8 mouse cellular contexts compared by ENCODE assay signal in genomic region chr4:116596379-116596778, GRCm38 (mm10). TPM values are rescaled to one million over a fixed set of nuclear protein-coding genes. Genes with fewer than 3 reads are reported as not detected.
DNase-seq lines count a peak whose midpoint lies in the region; ATAC-seq and TF ChIP-seq lines count a peak whose summit lies in the region.

Gene Ccdc17, plus strand, starts transcription at chr4:116596654.

- WGBS in heart, embryonic 11.5 days (ENCODE audit: insufficient replicate concordance): 29% methylated on average over 5 of the region's 5 CpGs
- WGBS in forebrain, postnatal 0 days: 23% methylated on average over 5 of the region's 5 CpGs
- WGBS in limb, embryonic 14.5 days: 22% methylated on average over 5 of the region's 5 CpGs
- WGBS in neural tube, embryonic 15.5 days: 23% methylated on average over 5 of the region's 5 CpGs

- H3K27me3 ChIP-seq in heart, embryonic 11.5 days (ENCODE audit: control insufficient read depth, insufficient read depth, low read length): no peaks in the 10 kb centered on the region
- no peaks in the 10 kb centered on the region for H3K27me3 ChIP-seq in forebrain, postnatal 0 days (ENCODE audit: insufficient read depth, low read length)
- H3K27me3 ChIP-seq in limb, embryonic 14.5 days (ENCODE audit: control insufficient read depth, insufficient read depth, low read length): no peaks in the 10 kb centered on the region
- no peaks in the 10 kb centered on the region for H3K27me3 ChIP-seq in neural tube, embryonic 15.5 days (replicated peaks)

- H3K36me3 ChIP-seq in heart, embryonic 11.5 days (ENCODE audit: control insufficient read depth, insufficient read depth, low read length): peaks cover 21% of the 10 kb centered on the region
- peaks cover 31% of the 10 kb centered on the region for H3K36me3 ChIP-seq in forebrain, postnatal 0 days (ENCODE audit: insufficient read depth)
- peaks cover 41% of the 10 kb centered on the region for H3K36me3 ChIP-seq in limb, embryonic 14.5 days (ENCODE audit: control insufficient read depth, insufficient read depth, low read length)
- H3K36me3 ChIP-seq in neural tube, embryonic 15.5 days: peaks cover 50% of the 10 kb centered on the region

- H3K4me2 ChIP-seq in heart, embryonic 11.5 days: peak within 1 kb of the TSS; percentile 95
- H3K4me2 ChIP-seq in forebrain, postnatal 0 days (ENCODE audit: low read depth): peak within 1 kb of the TSS; percentile 86
- peak within 1 kb of the TSS; percentile 74 for H3K4me2 ChIP-seq in limb, embryonic 14.5 days (replicated peaks; ENCODE audit: low read depth, low read length, severe bottlenecking)
- peak within 1 kb of the TSS; percentile 93 for H3K4me2 ChIP-seq in neural tube, embryonic 15.5 days

- H3K4me3 ChIP-seq in heart, embryonic 11.5 days (ENCODE audit: low read depth, low read length): peak within 1 kb of the TSS; percentile 77
- peak within 1 kb of the TSS; percentile 49 for H3K4me3 ChIP-seq in forebrain, postnatal 0 days (ENCODE audit: low read depth, low read length)
- H3K4me3 ChIP-seq in limb, embryonic 14.5 days (replicated peaks; ENCODE audit: low read length): peak within 1 kb of the TSS; percentile 56
- peak within 1 kb of the TSS; percentile 74 for H3K4me3 ChIP-seq in neural tube, embryonic 15.5 days (replicated peaks)

- H3K9me3 ChIP-seq in heart, embryonic 11.5 days (replicated peaks; ENCODE audit: control insufficient read depth, low read length): no peaks in the 10 kb centered on the region
- H3K9me3 ChIP-seq in forebrain, postnatal 0 days (ENCODE audit: low read length): no peaks in the 10 kb centered on the region
- H3K9me3 ChIP-seq in limb, embryonic 14.5 days (ENCODE audit: control insufficient read depth, low read length): no peaks in the 10 kb centered on the region
- no peaks in the 10 kb centered on the region for H3K9me3 ChIP-seq in neural tube, embryonic 15.5 days (replicated peaks)

- peak within 1 kb of the TSS; percentile 81 for H3K9ac ChIP-seq in heart, embryonic 11.5 days (ENCODE audit: low read depth, low read length)
- peak within 1 kb of the TSS; percentile 71 for H3K9ac ChIP-seq in forebrain, postnatal 0 days
- H3K9ac ChIP-seq in limb, embryonic 14.5 days (ENCODE audit: low read depth, low read length, severe bottlenecking): peak within 1 kb of the TSS; percentile 63
- H3K9ac ChIP-seq in neural tube, embryonic 15.5 days (replicated peaks): peak within 1 kb of the TSS; percentile 76

- no peak for TF ChIP-seq POLR2A in limb, embryonic 14.5 days (IDR thresholded peaks at IDR 0.05; ENCODE audit: borderline replicate concordance, extremely low read depth, insufficient read depth, insufficient read length)

- TF ChIP-seq CTCF in forebrain, postnatal 0 days (IDR thresholded peaks at IDR 0.05; ENCODE audit: low read depth): no peak

- peak within 1 kb of the TSS; percentile 79 for H3K27ac ChIP-seq in heart, embryonic 11.5 days (ENCODE audit: low read depth, low read length)
- H3K27ac ChIP-seq in forebrain, postnatal 0 days (ENCODE audit: low read depth, low read length): peak within 1 kb of the TSS; percentile 46; the same call in 1 of the 2 replicates
- peak within 1 kb of the TSS; percentile 67 for H3K27ac ChIP-seq in limb, embryonic 14.5 days (replicated peaks; ENCODE audit: low read depth, low read length)
- peak within 1 kb of the TSS; percentile 89 for H3K27ac ChIP-seq in neural tube, embryonic 15.5 days (replicated peaks)

- no peak for ATAC-seq in heart, embryonic 11.5 days (replicated peaks; ENCODE audit: insufficient number of reproducible peaks, low FRiP score, low TSS enrichment)
- no peak for ATAC-seq in forebrain, postnatal 0 days
- ATAC-seq in limb, embryonic 14.5 days (ENCODE audit: low FRiP score, low read depth): no peak
- no peak for ATAC-seq in neural tube, embryonic 15.5 days (ENCODE audit: low FRiP score)

- no peak for DNase-seq in heart, adult 18-20 months
- DNase-seq in MN1 (ENCODE audit: low spot score): peak; percentile 7
- DNase-seq in forebrain, postnatal 0 days: no peak
- DNase-seq in limb, embryonic 14.5 days (ENCODE audit: low spot score): no peak
- DNase-seq in thymus, postnatal 4 days: no peak
- no peak for DNase-seq in ovary, adult 18-20 months (ENCODE audit: low spot score)

- peaks cover 12% of the 10 kb centered on the region for H3K4me1 ChIP-seq in heart, embryonic 11.5 days (ENCODE audit: control insufficient read depth, insufficient read depth, low read length)
- H3K4me1 ChIP-seq in forebrain, postnatal 0 days (ENCODE audit: insufficient read depth): peaks cover 8% of the 10 kb centered on the region; the same call in 1 of the 2 replicates
- peaks cover 15% of the 10 kb centered on the region for H3K4me1 ChIP-seq in limb, embryonic 14.5 days (ENCODE audit: control insufficient read depth, insufficient read depth, low read length)
- peaks cover 21% of the 10 kb centered on the region for H3K4me1 ChIP-seq in neural tube, embryonic 15.5 days

RNA-seq across cellular contexts. Expression of gene Ccdc17, which starts in this region (rescaled TPM):
- polyA plus RNA-seq in heart, embryonic 11.5 days (2014; fragmentation: Nextera tagmentation; extraction: Ambion mirVana): 2.3 and 3.3 TPM in 2 replicates
- 1 to 10 TPM; 3.7 to 4.1 TPM for total RNA-seq in heart, adult 18-20 months (2021)
- 2.8 and 5.7 TPM in 2 replicates for total RNA-seq in forebrain, postnatal 0 days (2014; rRNA removed)
- 3.3 and 3.9 TPM in 2 replicates for polyA plus RNA-seq in forebrain, postnatal 0 days (2015; fragmentation: Nextera tagmentation; extraction: Ambion mirVana)
- polyA plus RNA-seq in limb, embryonic 14.5 days (2012; rRNA removed): 4.9 and 5.3 TPM in 2 replicates
- 3.9 and 4.1 TPM in 2 replicates for polyA plus RNA-seq in limb, embryonic 14.5 days (2014; fragmentation: Nextera tagmentation; extraction: Ambion mirVana)
- 3.0 and 4.5 TPM in 2 replicates for polyA plus RNA-seq in neural tube, embryonic 15.5 days (2015; fragmentation: Nextera tagmentation; extraction: Ambion mirVana)
